Mouse (Mus musculus) ES-Bruce4 (cell line): ENCODE measurements around the gene Hc.

Experiments
- EP300 ChIP-seq: IDR thresholded peaks from 2 replicates; pipeline ENCODE4 v1.6.1; 2011; ENCODE audit warnings: low read depth, low read length; ENCODE audit not compliant: insufficient read depth
- POLR2A ChIP-seq: IDR thresholded peaks from one replicate; pipeline ENCODE4 v1.8.1; 2011; ENCODE audit warnings: low read length; ENCODE audit not compliant: insufficient read depth

GRCm38 (mm10) chr2:34982096-34982724 lies 79.0 kb downstream of the Hc start:
- TF ChIP-seq EP300 (no peak), POLR2A (no peak)
